Mouse (Mus musculus) testis, adult 2 months (tissue): Measurements from ENCODE around the gene Ldlrad3.

Experiments
- CTCF ChIP-seq: fragments of 200-500 bp; IDR thresholded peaks from 2 replicates; pipeline ENCODE4 v1.5.1; 2012; ENCODE audit warnings: low read depth, mild to moderate bottlenecking, inconsistent platforms, low read length, moderate library complexity; ENCODE audit not compliant: control insufficient read depth, insufficient read depth, insufficient replicate concordance
- POLR2A ChIP-seq: fragments of 200-500 bp; IDR thresholded peaks from 2 replicates; pipeline ENCODE4 v1.6.1; 2012; ENCODE audit warnings: low read depth, mild to moderate bottlenecking, inconsistent platforms, low read length, moderate library complexity; ENCODE audit not compliant: control insufficient read depth

GRCm38 (mm10) chr2:102118988-102119460 lies 67.2 kb downstream of the Ldlrad3 start:
- TF ChIP-seq CTCF, result no peak
- TF ChIP-seq POLR2A, result no peak
